Mouse (Mus musculus) thymus, adult 2 months (tissue): ENCODE results near the gene Hspb1. TPM values are rescaled to one million over a fixed set of nuclear protein-coding genes. Genes with fewer than 3 reads are reported as not detected.

ENCODE experiments used
- DNase-seq: peaks from one replicate; pipeline ENCODE4 v3.0.0; 2021
- H3K27ac ChIP-seq: fragments of 200-500 bp; 2 replicates; pipeline ENCODE4 v1.5.1; 2012; ENCODE audit warnings: low read length, control low read depth; ENCODE audit not compliant: control insufficient read depth, insufficient read depth
- H3K27me3 ChIP-seq: fragments of 200-500 bp; 2 replicates; pipeline ENCODE4 v1.6.1; 2012; ENCODE audit warnings: mild to moderate bottlenecking, low read length, moderate library complexity, mixed read lengths; ENCODE audit not compliant: control insufficient read depth, insufficient read depth
- H3K36me3 ChIP-seq: fragments of 200-500 bp; 2 replicates; pipeline ENCODE4 v1.6.1; 2012; ENCODE audit warnings: mild to moderate bottlenecking, low read length, moderate library complexity; ENCODE audit not compliant: control insufficient read depth, insufficient read depth
- H3K4me1 ChIP-seq: fragments of 200-500 bp; replicated peaks from 2 replicates; pipeline ENCODE4 v1.6.1; 2012; ENCODE audit warnings: low read length; ENCODE audit not compliant: control insufficient read depth, insufficient read depth
- H3K4me3 ChIP-seq: fragments of 200-500 bp; 2 replicates; pipeline ENCODE4 v1.5.1; 2012; ENCODE audit warnings: mild to moderate bottlenecking, low read length, control low read depth, moderate library complexity; ENCODE audit not compliant: control insufficient read depth, insufficient read depth
- CTCF ChIP-seq: fragments of 200-500 bp; IDR thresholded peaks from 2 replicates; pipeline ENCODE4 v1.5.1; 2012; ENCODE audit warnings: mild to moderate bottlenecking, control low read depth, low read length, moderate library complexity, borderline replicate concordance; ENCODE audit not compliant: control insufficient read depth, poor library complexity, insufficient read depth; ENCODE audit errors: extremely low read depth
- POLR2A ChIP-seq: fragments of 200-500 bp; IDR thresholded peaks from 2 replicates; pipeline ENCODE4 v1.6.1; 2012; ENCODE audit warnings: mild to moderate bottlenecking, low read length, control low read depth, moderate library complexity; ENCODE audit not compliant: control insufficient read depth, poor library complexity, insufficient read depth; ENCODE audit errors: extremely low read depth
- WGBS: fragments of 180-500 bp; shearing (Covaris S2); methylation state at CpG from one replicate; pipeline ENCODE4 v1.1.7; 2018; 5-methylcytosine and 5-hydroxymethylcytosine counted together
- polyA plus RNA-seq: library from polyadenylated mRNA; depleted of rRNA; stranded (reverse); fragments of >200 nt; gene quantifications from 2 replicates; pipeline ENCODE4 v1.2.3, GENCODE M21; 2012; rRNA removed

The Hspb1 gene
- polyA plus RNA-seq, 1 experiment, result 96.8 TPM

DNA sequence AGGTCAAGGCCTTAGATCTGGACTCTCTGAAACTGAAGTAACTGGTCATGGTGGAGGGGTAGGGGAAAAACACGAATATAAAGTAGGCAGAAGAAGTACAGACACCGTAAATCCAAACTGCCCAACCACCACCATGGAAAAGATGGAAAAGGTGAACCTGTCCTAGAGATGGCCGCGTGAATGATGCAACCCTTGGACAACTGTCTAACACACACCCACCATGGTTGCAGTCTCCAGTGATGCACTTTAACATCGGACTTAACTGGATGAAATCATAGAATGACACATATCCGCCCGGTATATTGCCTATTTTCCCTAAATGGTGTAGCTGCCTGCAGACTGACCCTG, 47.4 kb downstream of the Hspb1 start:
- 58% methylated on average over 7 of the region's 7 CpGs for WGBS
- TF ChIP-seq CTCF, result no peak
- no peak for TF ChIP-seq POLR2A
- no peak for DNase-seq

DNA sequence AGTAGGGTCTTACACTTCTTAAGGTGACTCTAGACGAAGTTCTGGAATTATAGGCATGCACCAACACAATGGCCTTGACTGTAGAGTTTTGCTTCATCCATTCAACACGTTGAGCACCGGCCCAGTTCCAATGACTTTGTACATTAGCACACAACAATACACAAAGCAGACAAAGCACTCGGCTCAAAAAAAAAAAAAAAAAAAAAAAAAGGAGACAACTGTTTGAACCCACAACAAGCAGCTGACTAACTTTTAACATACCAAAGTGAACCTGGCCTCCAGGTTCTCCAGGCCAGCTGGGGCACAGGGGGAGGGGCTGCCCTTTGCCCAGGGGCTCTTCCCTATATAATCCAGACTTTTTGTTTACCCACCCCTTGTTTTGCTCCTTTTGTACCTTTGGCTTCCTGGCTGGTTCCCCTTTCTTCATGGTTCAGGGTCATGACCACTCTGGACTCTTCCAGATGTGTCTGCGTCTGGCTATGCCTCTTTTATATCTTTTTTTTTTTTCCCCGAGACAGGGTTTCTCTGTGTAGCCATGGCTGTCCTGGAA, 48.0 kb downstream of the Hspb1 start:
- DNase-seq, result no peak
- WGBS, result 80% methylated on average over 6 of the region's 6 CpGs
- Histone ChIP-seq H3K4me1 (peaks cover 5% of the 10 kb centered on the region), H3K27me3 (no peaks in the 10 kb centered on the region), H3K27ac (no peak overlapping the region), H3K4me3 (no peak overlapping the region), H3K36me3 (0 out of 2 replicates have a peak, but pooled peaks cover 4% of the 10 kb centered on the region)
- TF ChIP-seq POLR2A, result no peak
- no peak for TF ChIP-seq CTCF

More for the DNA sequence above, 47.4 kb downstream of the Hspb1 start:
- no peaks in the 10 kb centered on the region for H3K27me3 ChIP-seq
- H3K4me3 ChIP-seq, result no peak overlapping the region
- 0 out of 2 replicates have a peak, but pooled peaks cover 8% of the 10 kb centered on the region for H3K36me3 ChIP-seq
- peaks cover 5% of the 10 kb centered on the region for H3K4me1 ChIP-seq
- H3K27ac ChIP-seq, result no peak overlapping the region

Other genes starting within 250 kb of the Hspb1 start
- gene Por, start 217.9 kb upstream of the Hspb1 start, polyA plus RNA-seq, result 120 and 132 TPM in 2 replicates
- gene Tmem120a, start 143.5 kb upstream of the Hspb1 start, polyA plus RNA-seq, result 31.0 and 37.7 TPM in 2 replicates
- 0.33 and 0.57 TPM in 2 replicates for gene Styxl1, start 109.5 kb upstream of the Hspb1 start, polyA plus RNA-seq
- gene Mdh2, start 109.4 kb upstream of the Hspb1 start, polyA plus RNA-seq, result 619 and 638 TPM in 2 replicates
- 0.06 and 0.28 TPM in 2 replicates for gene Srrm3, start 81.0 kb upstream of the Hspb1 start, polyA plus RNA-seq
- 56.5 and 73.5 TPM in 2 replicates for gene Ywhag, start 46.7 kb downstream of the Hspb1 start, polyA plus RNA-seq
- 3.9 and 4.7 TPM in 2 replicates for gene Ssc4d, start 86.6 kb downstream of the Hspb1 start, polyA plus RNA-seq
- gene Zp3, start 92.2 kb downstream of the Hspb1 start, polyA plus RNA-seq, result 0.52 and 1.1 TPM in 2 replicates
- gene Dtx2, start 106.9 kb downstream of the Hspb1 start, polyA plus RNA-seq, result 75.3 and 78.8 TPM in 2 replicates
- 6.1 and 16.1 TPM in 2 replicates for gene Upk3b, start 150.6 kb downstream of the Hspb1 start, polyA plus RNA-seq
- 0.64 and 1.3 TPM in 2 replicates for gene Upk3bl, start 166.6 kb downstream of the Hspb1 start, polyA plus RNA-seq
- 30.9 and 37.5 TPM in 2 replicates for gene Rasa4, start 196.0 kb downstream of the Hspb1 start, polyA plus RNA-seq
- gene Polr2j, start 228.7 kb downstream of the Hspb1 start, polyA plus RNA-seq, result 81.9 and 89.4 TPM in 2 replicates
- gene Lrwd1, start 248.2 kb downstream of the Hspb1 start, polyA plus RNA-seq, result 136 and 138 TPM in 2 replicates
- 54.2 and 55.2 TPM in 2 replicates for gene Alkbh4, start 248.2 kb downstream of the Hspb1 start, polyA plus RNA-seq